Mouse (Mus musculus) heart, postnatal 0 days (tissue): ENCODE measurements around the gene Slc2a9. TPM values are rescaled to one million over a fixed set of nuclear protein-coding genes. Genes with fewer than 3 reads are reported as not detected.

ENCODE experiments used
- ATAC-seq: fragments of 200-750 bp; cut with Nextera tagmentation; 2 replicates; pipeline ENCODE4 v1.8.0; 2017; ENCODE audit warnings: low read depth, moderate number of reproducible peaks, moderate library complexity; ENCODE audit not compliant: insufficient read depth
- DNase-seq: peaks from one replicate; pipeline ENCODE4 v3.0.0-alpha.2; 2016; ENCODE audit warnings: low spot score
- H3K27ac ChIP-seq: fragments of 300-500 bp; sonication (generic); 2 replicates; pipeline ENCODE4 v1.5.1; 2014; ENCODE audit warnings: low read depth, mild to moderate bottlenecking
- H3K27me3 ChIP-seq: fragments of 300-500 bp; sonication (generic); 2 replicates; pipeline ENCODE4 v1.6.1; 2014; ENCODE audit warnings: low read length, mixed read lengths; ENCODE audit not compliant: control insufficient read depth, insufficient read depth
- H3K36me3 ChIP-seq: fragments of 300-500 bp; sonication (generic); replicated peaks from 2 replicates; pipeline ENCODE4 v1.6.1; 2014; ENCODE audit warnings: low read length, mixed read lengths; ENCODE audit not compliant: control insufficient read depth, insufficient read depth
- H3K4me1 ChIP-seq: fragments of 300-500 bp; sonication (generic); 2 replicates; pipeline ENCODE4 v1.6.1; 2014; ENCODE audit warnings: antibody characterized with exemption; ENCODE audit not compliant: control insufficient read depth, insufficient read depth
- H3K4me2 ChIP-seq: fragments of 300-500 bp; sonication (generic); 2 replicates; pipeline ENCODE4 v1.6.1; 2014; ENCODE audit warnings: low read depth, mild to moderate bottlenecking, low read length, moderate library complexity
- H3K4me3 ChIP-seq: fragments of 300-500 bp; sonication (generic); 2 replicates; pipeline ENCODE4 v1.5.1; 2014; ENCODE audit warnings: low read depth, low read length
- H3K9ac ChIP-seq: fragments of 300-500 bp; sonication (generic); replicated peaks from 2 replicates; pipeline ENCODE4 v1.6.1; 2014; ENCODE audit warnings: low read depth, low read length, mixed read lengths
- H3K9me3 ChIP-seq: fragments of 300-500 bp; sonication (generic); replicated peaks from 2 replicates; pipeline ENCODE4 v1.6.1; 2016; ENCODE audit warnings: low read length; ENCODE audit not compliant: control insufficient read depth
- CTCF ChIP-seq: IDR thresholded peaks from 2 replicates; pipeline ENCODE4 v1.5.1; 2016; ENCODE audit warnings: antibody characterized with exemption, control low read depth, low read depth
- EP300 ChIP-seq: IDR thresholded peaks from 2 replicates; pipeline ENCODE4 v1.6.1; 2016; ENCODE audit warnings: antibody characterized with exemption, low read depth
- WGBS: fragments of 180-500 bp; shearing (Covaris S2); extraction: QIAGEN DNeasy Blood & Tissue Kit; methylation state at CpG from one replicate; pipeline ENCODE4 v1.1.7; 2014; 5-methylcytosine and 5-hydroxymethylcytosine counted together
- polyA plus RNA-seq: library from polyadenylated mRNA; unstranded; fragments of >200 nt; fragmentation: Nextera tagmentation; extraction: Ambion mirVana; gene quantifications from 2 replicates; pipeline ENCODE4 v1.2.1, GENCODE M21; 2015
- total RNA-seq: library from RNA; depleted of rRNA; stranded (reverse); fragments of >200 nt; gene quantifications from 2 replicates; pipeline ENCODE4 v1.2.3, GENCODE M21; 2014; ENCODE audit warnings: low replicate concordance

The Slc2a9 gene
- total and polyA plus RNA-seq, 2 experiments from 2014 or later, result 0.23 to 0.61 TPM

DNA sequence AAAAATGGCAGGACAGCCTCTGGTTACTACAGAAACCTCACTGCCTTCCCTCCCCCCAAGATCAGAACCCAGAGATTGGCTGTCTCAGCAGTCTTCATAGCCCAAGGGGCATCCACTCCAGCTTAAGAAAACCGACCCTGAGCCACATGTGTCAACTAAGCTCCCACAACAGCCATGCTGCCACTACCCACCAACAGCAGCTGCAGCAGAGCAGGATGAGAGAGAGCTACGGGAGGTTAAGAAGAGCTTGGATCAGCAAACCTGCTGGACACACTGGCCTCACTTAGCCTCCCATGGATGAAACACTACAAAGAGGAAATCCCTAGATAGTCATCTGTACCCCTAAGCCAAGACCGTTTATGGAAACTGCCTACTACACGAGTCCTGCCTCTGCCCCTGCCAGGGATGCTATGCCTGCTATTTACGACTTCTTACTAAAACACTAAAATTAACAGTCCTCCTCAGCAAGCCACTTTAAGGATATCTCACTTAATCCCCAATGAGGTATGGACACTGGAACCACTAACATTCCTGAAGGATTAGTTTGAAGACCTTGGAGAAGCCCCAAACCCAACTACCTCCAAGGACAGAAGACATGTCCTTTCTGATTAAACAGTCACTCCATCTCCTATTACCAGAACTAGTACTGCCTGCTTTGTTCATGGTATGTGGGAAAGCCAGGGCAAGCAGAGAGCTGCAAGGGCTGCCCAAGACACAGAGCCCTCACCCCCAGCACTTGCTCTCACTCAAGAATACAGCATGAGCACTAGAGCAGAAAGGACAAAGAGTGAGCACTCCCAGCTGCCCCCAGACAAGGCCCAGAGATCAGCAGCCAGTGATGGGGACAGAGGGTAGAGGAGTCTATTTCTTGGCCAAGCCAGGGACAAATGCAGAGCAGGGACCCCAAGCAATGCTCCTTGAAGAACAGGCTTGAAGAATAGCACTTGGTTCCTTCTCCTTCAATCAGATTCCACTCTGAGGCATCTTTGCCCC, 41.8 kb upstream of the Slc2a9 start:
- Histone ChIP-seq H3K4me3 (no peak overlapping the region), H3K27ac (peak overlapping the region; percentile 32), H3K9ac (no peak overlapping the region), H3K36me3 (peaks cover 91% of the 10 kb centered on the region), H3K4me2 (no peak overlapping the region), H3K4me1 (peaks cover 50% of the 10 kb centered on the region), H3K9me3 (no peaks in the 10 kb centered on the region), H3K27me3 (no peaks in the 10 kb centered on the region)
- WGBS, result 47% methylated on average over 5 of the region's 5 CpGs
- TF ChIP-seq CTCF, result no peak
- TF ChIP-seq EP300, result no peak
- DNase-seq, result no peak
- no peak for ATAC-seq

DNA sequence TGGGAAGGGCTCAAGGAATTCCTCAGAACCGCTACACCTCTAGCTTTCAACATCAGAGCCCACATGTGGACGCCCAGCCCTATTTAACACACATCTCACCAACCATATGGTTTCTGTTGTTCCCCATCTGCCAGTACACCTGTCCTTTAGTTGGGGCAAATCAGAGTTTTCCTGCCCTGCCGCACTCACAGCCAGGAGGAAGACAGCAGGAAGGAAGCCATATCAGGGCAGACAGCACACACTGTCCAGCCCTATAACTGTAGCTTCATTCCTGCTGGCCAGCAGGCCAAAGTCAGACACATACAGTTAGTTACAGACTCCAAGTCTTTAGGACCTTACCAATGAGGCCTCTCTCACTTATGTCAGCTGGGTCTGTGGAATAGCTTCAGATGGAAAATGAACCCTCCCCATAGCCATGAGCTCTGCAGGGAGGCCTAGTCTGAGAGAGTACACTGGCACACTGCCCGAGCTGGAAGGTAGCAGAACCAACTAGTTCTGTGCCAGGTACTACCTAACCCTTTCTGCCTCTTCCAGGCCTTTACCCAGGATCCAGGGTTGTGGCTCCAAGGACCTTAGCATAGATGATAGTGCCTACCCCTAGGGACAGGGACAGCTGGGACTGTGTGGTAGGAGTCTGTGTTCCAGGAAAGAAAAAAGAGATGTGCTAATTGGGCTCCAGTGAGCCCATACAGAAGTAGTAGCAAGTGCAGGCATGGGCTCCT, 40.7 kb upstream of the Slc2a9 start:
- no peak overlapping the region for H3K9ac ChIP-seq
- 76% methylated on average over 4 of the region's 4 CpGs for WGBS
- DNase-seq, result no peak
- H3K9me3 ChIP-seq, result no peaks in the 10 kb centered on the region
- H3K36me3 ChIP-seq, result peaks cover 99% of the 10 kb centered on the region
- H3K27ac ChIP-seq, result peak overlapping the region; percentile 32
- peaks cover 40% of the 10 kb centered on the region for H3K4me1 ChIP-seq
- no peak for TF ChIP-seq CTCF
- no peak for TF ChIP-seq EP300
- no peak overlapping the region for H3K4me3 ChIP-seq
- ATAC-seq, result no peak
- no peaks in the 10 kb centered on the region for H3K27me3 ChIP-seq
- no peak overlapping the region for H3K4me2 ChIP-seq

DNA sequence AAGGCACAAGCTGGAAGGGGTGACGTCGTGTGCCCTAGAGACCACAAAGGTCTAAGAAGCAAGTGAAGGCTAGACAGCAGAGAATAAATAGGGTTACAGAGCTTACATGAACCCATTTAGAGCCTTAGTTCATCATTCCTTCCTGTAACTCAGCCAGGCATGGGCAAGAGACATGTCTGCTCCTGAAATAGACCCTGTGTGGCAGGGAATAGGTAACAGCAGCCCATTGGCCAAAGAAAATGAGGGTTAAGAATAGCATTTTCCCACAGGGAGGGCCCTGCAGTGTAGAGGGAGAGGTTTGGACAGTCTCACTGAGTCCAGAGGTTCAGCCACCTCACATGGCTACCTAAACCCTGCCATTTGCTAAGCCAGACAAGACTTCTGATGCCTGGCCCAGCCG, 38.8 kb upstream of the Slc2a9 start:
- TF ChIP-seq CTCF (no peak), EP300 (no peak)
- no peaks in the 10 kb centered on the region for H3K27me3 ChIP-seq
- no peak overlapping the region for H3K4me2 ChIP-seq
- H3K36me3 ChIP-seq, result peaks cover 99% of the 10 kb centered on the region
- 63% methylated on average over 3 of the region's 3 CpGs for WGBS
- H3K4me3 ChIP-seq, result no peak overlapping the region
- H3K4me1 ChIP-seq, result peaks cover 21% of the 10 kb centered on the region; the same call in 1 of the 2 replicates
- ATAC-seq (peak; percentile 70), DNase-seq (no peak)
- H3K9me3 ChIP-seq, result no peaks in the 10 kb centered on the region
- H3K9ac ChIP-seq, result no peak overlapping the region
- 0 out of 2 replicates have a peak overlapping the region, but pooled peaks have one; percentile 39 for H3K27ac ChIP-seq

DNA sequence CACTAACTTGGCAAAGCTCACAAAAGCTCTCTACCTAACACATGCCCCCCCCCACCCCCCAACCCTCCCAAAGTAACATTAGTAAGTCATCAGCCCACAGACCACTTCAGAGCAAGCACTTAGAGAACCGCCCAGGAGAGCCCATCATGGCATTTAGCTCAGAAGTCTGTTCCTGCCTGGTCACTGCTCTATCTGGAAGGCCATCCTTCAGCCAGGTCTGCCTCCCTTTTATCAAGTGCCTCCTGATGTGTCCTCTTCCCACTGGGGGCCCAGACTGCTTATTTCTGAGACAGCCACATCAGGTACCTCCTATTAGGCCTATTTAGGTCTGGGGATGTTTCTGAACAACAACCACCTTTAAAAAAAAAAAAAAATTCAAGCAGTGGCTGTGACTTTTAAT, 38.0 kb upstream of the Slc2a9 start:
- H3K4me2 ChIP-seq, result no peak overlapping the region
- no peak overlapping the region for H3K9ac ChIP-seq
- DNase-seq (no peak), ATAC-seq (no peak)
- peaks cover 99% of the 10 kb centered on the region for H3K36me3 ChIP-seq
- 72% methylated on average over 1 of the region's 1 CpGs for WGBS
- no peak overlapping the region for H3K27ac ChIP-seq
- peaks cover 21% of the 10 kb centered on the region; the same call in 1 of the 2 replicates for H3K4me1 ChIP-seq
- H3K4me3 ChIP-seq, result no peak overlapping the region
- no peaks in the 10 kb centered on the region for H3K27me3 ChIP-seq
- no peak for TF ChIP-seq CTCF
- no peak for TF ChIP-seq EP300
- no peaks in the 10 kb centered on the region for H3K9me3 ChIP-seq

DNA sequence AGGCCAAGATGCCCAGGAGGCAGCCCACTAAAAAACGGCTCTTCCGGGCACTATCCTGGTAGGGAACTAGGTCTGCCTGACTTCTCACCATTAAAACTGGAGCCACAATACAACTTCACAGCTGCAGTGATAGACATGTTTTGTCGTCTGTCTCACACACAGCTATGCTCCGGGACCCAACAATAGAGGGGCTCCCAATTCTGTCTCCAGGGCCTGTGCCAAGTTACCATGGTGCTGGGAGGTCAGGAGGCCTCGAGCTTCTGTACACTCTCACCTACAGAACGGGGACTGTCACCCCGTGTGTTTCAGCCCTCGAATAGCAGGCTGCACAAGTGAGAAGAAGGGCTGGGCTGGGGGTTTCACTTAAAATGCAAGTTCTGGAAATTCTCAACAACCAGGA, 35.6 kb upstream of the Slc2a9 start:
- peaks cover 99% of the 10 kb centered on the region for H3K36me3 ChIP-seq
- ATAC-seq, result no peak

More for the DNA sequence above, 35.6 kb upstream of the Slc2a9 start:
- no peak overlapping the region for H3K27ac ChIP-seq
- H3K9ac ChIP-seq, result no peak overlapping the region
- H3K4me1 ChIP-seq, result peaks cover 7% of the 10 kb centered on the region; the same call in 1 of the 2 replicates
- TF ChIP-seq CTCF (no peak), EP300 (no peak)
- H3K9me3 ChIP-seq, result no peaks in the 10 kb centered on the region
- H3K27me3 ChIP-seq, result no peaks in the 10 kb centered on the region
- no peak overlapping the region for H3K4me2 ChIP-seq
- no peak for DNase-seq
- no peak overlapping the region for H3K4me3 ChIP-seq
- 79% methylated on average over 8 of the region's 8 CpGs for WGBS
